Mouse (Mus musculus) midbrain, embryonic 16.5 days (tissue): Measurements from ENCODE around the gene Rps9. TPM values are rescaled to one million over a fixed set of nuclear protein-coding genes. Genes with fewer than 3 reads are reported as not detected.
"Not testable (repeated sequence)": the region's sequence is repeated elsewhere in the genome, so short reads cannot be mapped to it uniquely, and the experiment has no call there.

Experiments
- ATAC-seq: fragments of 200-750 bp; cut with Nextera tagmentation; 2 replicates; pipeline ENCODE4 v1.8.0; 2017; ENCODE audit warnings: moderate TSS enrichment
- H3K27ac ChIP-seq: fragments of 300-500 bp; sonication (generic); 2 replicates; pipeline ENCODE4 v1.5.1; 2014; ENCODE audit warnings: mild to moderate bottlenecking, low read length, mixed read lengths
- H3K27me3 ChIP-seq: fragments of 300-500 bp; sonication (generic); 2 replicates; pipeline ENCODE4 v1.6.1; 2014; ENCODE audit warnings: low read depth, low read length, mixed read lengths; ENCODE audit not compliant: control insufficient read depth, insufficient read depth
- H3K36me3 ChIP-seq: fragments of 300-500 bp; sonication (generic); 2 replicates; pipeline ENCODE4 v1.6.1; 2014; ENCODE audit warnings: mild to moderate bottlenecking, low read length, moderate library complexity, mixed read lengths; ENCODE audit not compliant: control insufficient read depth, insufficient read depth
- H3K4me1 ChIP-seq: fragments of 300-500 bp; sonication (generic); 2 replicates; pipeline ENCODE4 v1.6.1; 2014; ENCODE audit warnings: mild to moderate bottlenecking, low read length, mixed read lengths; ENCODE audit not compliant: control insufficient read depth, insufficient read depth
- H3K4me2 ChIP-seq: fragments of 300-500 bp; sonication (generic); 2 replicates; pipeline ENCODE4 v1.6.1; 2014; ENCODE audit warnings: mild to moderate bottlenecking, low read length, mixed read lengths
- H3K4me3 ChIP-seq: fragments of 300-500 bp; sonication (generic); 2 replicates; pipeline ENCODE4 v1.5.1; 2014; ENCODE audit warnings: low read depth, mild to moderate bottlenecking, low read length, moderate library complexity, mixed read lengths
- H3K9ac ChIP-seq: fragments of 300-500 bp; sonication (generic); 2 replicates; pipeline ENCODE4 v1.6.1; 2014; ENCODE audit warnings: low read depth, low read length, mixed read lengths
- H3K9me3 ChIP-seq: fragments of 300-500 bp; sonication (generic); replicated peaks from 2 replicates; pipeline ENCODE4 v1.6.1; 2014; ENCODE audit warnings: mild to moderate bottlenecking, low read length, mixed read lengths; ENCODE audit not compliant: control insufficient read depth, poor library complexity, severe bottlenecking
- WGBS: fragments of 180-500 bp; shearing (Covaris S2); extraction: QIAGEN DNeasy Blood & Tissue Kit; methylation state at CpG from one replicate; pipeline ENCODE4 v1.1.7; 2014; 5-methylcytosine and 5-hydroxymethylcytosine counted together
- microRNA-seq: library from miRNA; unstranded; fragments of <30 nt; microRNA quantifications from one replicate; pipeline ENCODE4, GENCODE M21; 2017
- polyA plus RNA-seq: library from polyadenylated mRNA; unstranded; fragments of >200 nt; fragmentation: Nextera tagmentation; extraction: Ambion mirVana; gene quantifications from 2 replicates; pipeline ENCODE4 v1.2.1, GENCODE M21; 2015

The Rps9 gene
- polyA plus RNA-seq, 1 experiment from 2014 or later, result 646 TPM

DNA sequence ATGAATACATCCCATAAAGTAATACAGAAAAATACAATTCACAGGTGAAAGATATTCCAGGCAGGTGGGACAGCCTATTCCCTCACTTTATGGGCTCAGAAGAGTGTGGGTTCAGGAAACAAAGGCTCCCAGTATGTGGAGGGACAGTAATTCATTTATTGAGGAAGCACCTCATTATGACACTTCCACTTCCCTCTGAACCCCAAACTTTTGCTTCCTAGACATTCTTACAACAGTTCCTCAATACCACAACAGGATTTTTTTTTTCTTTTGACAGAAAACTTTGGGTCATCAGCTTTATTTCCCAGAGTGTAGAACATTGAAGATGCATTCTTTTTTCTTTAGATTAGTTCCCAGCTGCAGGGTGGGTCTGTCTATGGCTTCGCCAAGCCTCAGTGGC lies 28.9 kb downstream of the Rps9 start:
- not testable (repeated sequence) for H3K27ac ChIP-seq, H3K4me2 ChIP-seq, ATAC-seq, H3K4me1 ChIP-seq, H3K36me3 ChIP-seq, H3K9ac ChIP-seq, H3K27me3 ChIP-seq, H3K4me3 ChIP-seq, H3K9me3 ChIP-seq
- WGBS, result no CpG with 5 or more reads among the region's 1 CpGs

Small RNAs within 50 kb of the gene (microRNA-seq; reads per million reads assigned to microRNA genes)
- gene Mir3572, result 3.3 reads per million, percentile 16 among the genes with 10 or more reads in this experiment

Other genes with a start within 250 kb of the Rps9 start
- gene Tarm1, start 201.4 kb upstream of the Rps9 start, polyA plus RNA-seq, result not detected in 2 replicates
- 0.43 and 0.72 TPM in 2 replicates for gene Oscar, start 87.8 kb upstream of the Rps9 start, polyA plus RNA-seq
- gene Ndufa3, start 86.6 kb upstream of the Rps9 start, polyA plus RNA-seq, result 375 and 400 TPM in 2 replicates
- 31.8 and 37.2 TPM in 2 replicates for gene Tfpt, start 74.1 kb upstream of the Rps9 start, polyA plus RNA-seq
- gene Prpf31, start 74.0 kb upstream of the Rps9 start, polyA plus RNA-seq, result 86.7 and 89.1 TPM in 2 replicates
- gene Cnot3, start 58.7 kb upstream of the Rps9 start, polyA plus RNA-seq, result 37.4 and 38.9 TPM in 2 replicates
- gene Leng1, start 38.2 kb upstream of the Rps9 start, polyA plus RNA-seq, result 12.6 and 13.2 TPM in 2 replicates
- gene Tmc4, start 26.4 kb upstream of the Rps9 start, polyA plus RNA-seq, result 4.5 and 4.9 TPM in 2 replicates
- 262 and 285 TPM in 2 replicates for gene Tsen34, start 11.1 kb upstream of the Rps9 start, polyA plus RNA-seq
- 102 and 118 TPM in 2 replicates for gene Mboat7, start 10.5 kb upstream of the Rps9 start, polyA plus RNA-seq
- gene Pirb, start 16.4 kb downstream of the Rps9 start, polyA plus RNA-seq, result 0.23 and 0.31 TPM in 2 replicates
- gene Gm15448, start 121.7 kb downstream of the Rps9 start, polyA plus RNA-seq, result not detected in 2 replicates
- gene Pira2, start 141.1 kb downstream of the Rps9 start, polyA plus RNA-seq, result 0.11 TPM in 1 of 2 replicates, not detected in the other
- not detected in 2 replicates for gene Gm14548, start 194.1 kb downstream of the Rps9 start, polyA plus RNA-seq
- not detected in 2 replicates for gene Lilra6, start 211.5 kb downstream of the Rps9 start, polyA plus RNA-seq